Mouse (Mus musculus): ENCODE data around the gene Chtop.
A peak's percentile ranks its signal among the peaks of the same experiment; 100 is the strongest.

The Chtop gene

DNA sequence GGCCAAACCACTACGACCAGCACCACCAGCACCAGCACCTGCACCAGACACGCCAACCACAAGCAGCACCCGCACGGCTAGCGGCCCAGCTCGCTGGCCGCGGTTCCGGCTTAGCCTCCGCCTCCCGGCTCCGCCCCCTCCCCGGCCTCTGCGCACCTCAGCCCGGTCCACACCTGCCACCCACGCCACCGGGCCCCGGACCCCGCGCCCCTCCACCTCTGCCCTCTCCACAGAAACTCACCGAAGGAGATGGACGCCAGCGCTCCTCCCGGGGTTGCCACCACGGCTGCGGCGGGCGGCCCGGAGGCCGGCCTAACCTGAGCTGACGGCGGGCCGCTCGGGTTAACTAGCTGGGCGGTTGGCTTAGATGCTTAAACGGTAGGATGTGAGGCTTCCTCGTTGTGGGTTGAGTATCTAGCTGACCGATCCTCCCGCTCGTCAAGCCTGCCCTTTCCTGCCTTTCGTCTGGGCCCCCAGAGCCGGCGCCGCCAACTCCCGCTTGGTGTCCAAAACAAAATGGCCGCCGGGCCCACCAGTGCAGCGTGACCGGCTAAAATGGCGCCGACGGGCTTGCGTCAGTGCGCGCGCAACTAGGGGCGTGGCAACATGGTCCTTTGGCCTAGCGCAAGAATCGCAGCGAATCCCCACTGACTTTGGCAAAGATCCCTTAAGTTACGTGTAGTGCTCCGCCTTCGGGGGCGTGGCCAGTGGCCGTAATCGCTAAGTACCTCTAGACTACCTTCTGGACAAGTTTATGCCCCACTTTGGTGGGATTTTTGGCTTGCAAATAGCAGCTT is at the start of gene Chtop:
Gene Chtop, minus strand, starts transcription at position 549 of the 797 bp plus-strand sequence.
- peak; percentile 99 for DNase-seq (ENCODE audit: low spot score in 2 of 2)

GRCm38 (mm10) chr3:90555954-90556353 is 46.7 kb upstream of the Chtop start:
- no peak for DNase-seq (ENCODE audit: low spot score in 2 of 2)

DNA sequence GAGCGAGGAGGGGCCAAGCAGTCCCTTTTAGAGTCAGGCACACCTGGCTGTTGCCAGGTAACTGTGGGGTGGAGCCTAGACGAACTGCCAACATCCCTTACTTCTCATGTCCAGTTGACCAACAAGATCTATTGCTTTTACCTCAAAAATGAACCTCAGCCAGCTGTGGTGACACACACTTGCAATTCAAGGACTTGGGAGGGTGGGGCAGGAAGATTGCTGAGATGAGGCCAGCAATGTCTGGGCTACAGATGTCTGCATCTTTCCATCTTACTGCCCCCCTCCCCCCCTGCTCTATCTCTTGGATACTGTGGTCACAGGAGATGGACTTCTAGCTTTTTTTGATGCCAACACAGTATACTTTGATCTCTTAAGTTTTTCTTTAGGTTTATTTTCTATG is 42.9 kb upstream of the Chtop start:
- no peak for DNase-seq (ENCODE audit: low spot score in 2 of 2)

DNA sequence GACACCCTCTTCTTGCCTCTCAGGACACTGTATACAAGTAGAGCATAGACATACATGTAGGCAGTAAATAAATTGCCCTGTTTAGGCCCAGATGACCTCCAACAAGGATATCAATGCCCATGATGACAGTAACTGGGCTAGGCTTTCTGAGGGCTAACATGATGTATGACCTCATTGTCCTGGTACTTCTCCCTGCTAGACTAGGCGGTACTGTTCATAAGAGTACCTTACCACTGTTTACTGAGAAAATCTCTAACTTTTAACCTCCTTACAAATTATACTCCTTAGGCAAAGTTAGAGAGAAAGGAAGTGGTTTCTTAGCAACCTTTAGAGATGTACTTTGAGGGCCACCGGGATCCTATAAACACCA is 41.1 kb upstream of the Chtop start:
- DNase-seq (ENCODE audit: low spot score in 2 of 2): no peak

GRCm38 (mm10) chr3:90549676-90550420 is 40.5 kb upstream of the Chtop start:
- DNase-seq (ENCODE audit: low spot score in 2 of 2): no peak

DNA sequence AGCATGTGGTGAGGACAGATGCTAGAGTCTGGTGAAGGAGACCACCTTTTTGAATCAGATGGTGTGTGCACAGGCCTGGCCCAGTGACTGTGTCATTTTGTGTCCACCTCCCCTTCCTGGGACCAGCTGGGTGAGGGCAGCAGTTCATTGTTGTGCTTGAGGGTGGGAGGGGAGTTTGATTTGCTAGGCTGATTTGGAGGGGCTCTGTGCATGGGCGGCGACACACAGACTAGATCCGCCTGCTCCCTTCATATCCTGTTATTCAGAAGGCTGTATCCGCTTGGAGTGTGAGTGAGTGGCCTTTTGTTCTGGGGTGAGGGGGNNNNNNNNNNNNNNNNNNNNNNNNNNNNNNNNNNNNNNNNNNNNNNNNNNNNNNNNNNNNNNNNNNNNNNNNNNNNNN is 31.6 kb upstream of the Chtop start:
- DNase-seq (ENCODE audit: low spot score in 2 of 2): no peak

DNA sequence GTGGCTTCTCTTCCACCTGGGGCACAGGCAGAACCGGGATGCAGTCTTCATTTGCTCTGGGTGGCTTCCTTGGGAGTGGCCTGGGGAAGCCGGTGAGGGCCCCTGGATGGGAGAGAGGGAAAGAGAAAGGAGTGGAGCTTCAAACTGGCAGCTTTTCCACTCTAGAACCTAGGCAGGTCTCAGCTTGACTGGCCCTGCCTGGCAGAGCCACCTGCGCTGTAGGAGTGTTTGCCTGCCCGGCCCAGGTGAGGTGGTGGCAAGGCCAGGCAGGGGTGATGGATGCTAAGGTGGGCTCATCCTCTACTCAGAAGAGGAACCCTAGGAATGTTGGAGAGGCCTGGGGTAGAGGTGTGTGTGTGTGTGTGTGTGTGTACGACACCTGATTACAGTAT is 28.6 kb upstream of the Chtop start:
- DNase-seq (ENCODE audit: low spot score in 2 of 2): no peak

GRCm38 (mm10) chr3:90537141-90537904 is 28.0 kb upstream of the Chtop start, which contains the start of gene S100a16:
TSS of gene S100a16 (plus strand) at chr3:90537254.
- DNase-seq (ENCODE audit: low spot score in 2 of 2): no peak

- no peak for DNase-seq (ENCODE audit: low spot score in 2 of 2)
Measured at GRCm38 (mm10) chr3:90535446-90535845, 26.1 kb upstream of the Chtop start.

DNA sequence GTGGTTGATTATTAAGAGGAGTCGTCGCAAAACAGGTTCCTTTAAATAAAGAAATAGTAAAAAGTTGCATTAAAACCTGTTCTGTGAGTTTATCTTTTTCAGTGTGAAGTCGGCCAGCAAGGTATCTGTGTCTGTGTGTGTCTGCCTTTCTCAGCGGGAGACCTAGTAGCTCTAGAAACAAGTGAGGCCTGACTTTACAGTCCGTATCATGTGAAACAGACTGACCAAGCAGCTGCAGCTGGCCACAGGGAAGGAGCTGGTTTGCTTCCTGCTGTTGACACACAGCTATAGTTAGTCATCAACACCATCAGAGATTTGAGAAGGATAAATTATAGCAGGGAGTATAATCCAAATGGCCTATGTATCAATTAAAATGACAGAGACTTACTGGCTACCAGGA is 22.4 kb upstream of the Chtop start:
- DNase-seq (ENCODE audit: low spot score in 2 of 2): no peak

GRCm38 (mm10) chr3:90527291-90527873 is 18.1 kb upstream of the Chtop start:
- DNase-seq (ENCODE audit: low spot score in 2 of 2): no peak

DNA sequence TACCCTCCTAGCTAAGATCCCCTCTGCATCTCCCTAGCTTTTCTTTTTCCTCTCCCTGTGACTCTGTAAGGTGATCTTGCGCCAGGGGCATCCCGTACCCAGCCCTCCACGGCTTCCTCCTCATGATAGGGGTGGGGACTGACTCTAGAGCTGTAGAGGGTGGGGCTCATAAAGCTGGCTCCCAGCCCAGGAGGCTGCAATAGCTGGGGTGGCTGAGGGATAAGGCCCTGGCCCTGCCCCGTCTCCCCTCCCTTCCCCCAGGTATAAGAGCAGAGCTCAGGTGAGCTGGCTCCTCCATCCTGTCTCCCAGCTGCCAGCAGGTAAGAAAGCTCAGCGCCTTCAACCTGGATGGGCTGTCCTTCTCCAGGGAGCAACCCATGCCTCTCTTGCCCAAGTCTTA is 17.3 kb upstream of the Chtop start, which contains the start of gene S100a14:
Gene S100a14, plus strand, starts transcription at position 277 of the 400 bp plus-strand sequence.
- no peak for DNase-seq (ENCODE audit: low spot score in 2 of 2)

- no peak for DNase-seq (ENCODE audit: low spot score in 2 of 2)
Measured at GRCm38 (mm10) chr3:90526076-90526475, 16.8 kb upstream of the Chtop start.

DNA sequence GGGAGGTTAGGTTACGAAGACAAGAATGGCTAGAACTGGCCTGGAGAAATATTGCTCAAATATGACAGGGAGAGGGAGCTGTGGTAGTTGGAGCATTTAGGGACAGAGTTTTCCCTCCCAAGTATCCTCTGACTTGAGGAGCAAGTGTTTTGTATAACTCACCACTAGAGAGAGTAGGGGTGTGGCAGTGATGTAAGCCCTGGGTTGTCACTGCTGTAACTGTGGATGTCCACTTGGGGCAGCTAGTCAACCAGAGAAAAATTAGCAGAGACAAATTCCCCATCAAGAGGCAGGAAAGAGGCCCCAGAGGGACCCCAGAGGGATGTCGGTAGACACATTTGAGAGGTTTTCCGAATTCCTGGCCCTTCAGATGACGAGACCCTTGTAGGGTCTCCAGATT is 16.1 kb upstream of the Chtop start:
- peak in 1 of 2 experiments; percentile 15 for DNase-seq (ENCODE audit: low spot score in 2 of 2)

DNA sequence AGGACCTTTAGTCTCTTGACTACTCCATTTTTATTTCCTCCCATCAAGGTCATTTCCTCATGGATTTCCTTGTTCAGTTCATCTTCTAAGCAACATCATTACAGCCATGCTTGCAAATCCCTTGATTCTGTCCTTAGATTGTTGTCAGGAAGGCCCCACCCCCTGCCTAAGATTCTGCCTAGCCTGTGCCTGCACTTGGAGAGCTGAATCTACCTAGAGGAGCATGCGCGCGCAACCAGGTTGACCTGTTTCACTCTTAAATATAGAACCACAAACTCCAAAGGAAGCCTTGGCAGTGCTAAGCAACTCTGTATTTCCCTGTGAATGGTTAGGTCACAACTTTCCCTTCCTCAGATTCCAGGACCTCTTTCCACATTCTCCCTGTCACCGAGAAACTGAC is 8.4 kb upstream of the Chtop start:
- DNase-seq (ENCODE audit: low spot score in 2 of 2): no peak

DNA sequence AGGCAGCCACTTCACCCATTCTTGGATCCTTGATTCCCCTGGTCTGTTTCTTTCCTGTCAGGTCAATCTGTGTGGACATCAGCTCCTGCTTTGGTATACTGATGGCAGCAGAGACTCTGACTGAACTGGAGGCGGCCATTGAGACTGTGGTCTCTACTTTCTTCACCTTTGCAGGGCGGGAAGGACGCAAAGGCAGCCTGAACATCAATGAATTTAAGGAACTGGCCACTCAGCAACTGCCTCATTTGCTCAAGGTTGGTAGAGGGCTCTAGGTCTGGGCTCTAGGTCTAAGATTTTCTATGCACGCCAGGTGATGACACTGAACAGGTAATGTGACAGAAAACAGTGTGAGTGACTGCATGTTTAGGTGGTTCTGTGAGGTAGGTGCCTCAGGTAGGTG is 6.5 kb upstream of the Chtop start:
- no peak for DNase-seq (ENCODE audit: low spot score in 2 of 2)

- no peak for DNase-seq (ENCODE audit: low spot score in 2 of 2)
Measured at GRCm38 (mm10) chr3:90515242-90515641, 5.9 kb upstream of the Chtop start.

GRCm38 (mm10) chr3:90514691-90515090 is 5.4 kb upstream of the Chtop start:
- peak; percentile 24 to 38 for DNase-seq (ENCODE audit: low spot score in 2 of 2)

DNA sequence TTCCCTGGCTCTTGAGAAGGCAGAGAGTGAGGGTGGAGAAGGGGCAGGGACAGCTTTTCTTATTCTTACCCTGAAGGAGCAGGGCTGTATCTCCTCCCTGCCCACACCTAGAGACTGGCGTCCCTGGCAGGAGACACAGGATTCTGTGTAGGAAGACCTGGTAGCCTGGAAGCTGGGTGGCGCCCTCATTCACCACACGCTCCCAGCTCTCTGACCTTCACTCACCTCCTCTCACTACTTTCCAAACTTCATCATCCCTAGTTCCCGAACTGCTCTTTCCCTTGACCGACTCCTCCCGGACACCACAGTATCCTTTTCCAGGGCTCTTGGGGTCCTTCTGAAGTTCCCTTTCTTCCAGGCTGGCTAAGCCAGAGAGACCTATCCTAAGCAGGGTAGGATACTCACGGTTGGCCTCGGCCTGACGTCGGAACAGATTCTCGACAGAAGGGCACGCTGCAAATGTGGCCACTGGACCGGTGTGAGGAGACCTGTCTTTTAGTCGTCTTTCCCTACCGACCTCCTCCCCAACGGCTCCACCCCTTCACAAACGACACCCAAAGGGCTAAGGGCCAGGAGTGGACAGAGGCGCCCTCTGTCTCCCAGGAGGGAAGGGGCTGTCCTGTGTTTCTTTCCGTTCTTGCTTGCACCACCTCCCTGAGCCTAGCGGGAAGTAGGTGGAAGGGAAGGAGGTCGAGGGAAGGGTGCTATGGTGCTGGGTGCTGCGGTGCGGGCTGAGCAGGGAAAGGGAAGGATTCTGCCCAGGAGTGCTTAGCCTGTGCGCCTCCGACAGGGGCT is 4.7 kb upstream of the Chtop start, which contains the start of the genes S100a1 and S100a13:
Gene S100a1, minus strand, starts transcription at position 597 of the 795 bp plus-strand sequence.
Gene S100a13, plus strand, starts transcription at position 640 of the 795 bp plus-strand sequence.
- peak in 1 of 2 experiments; percentile 32 for DNase-seq (ENCODE audit: low spot score in 2 of 2)

DNA sequence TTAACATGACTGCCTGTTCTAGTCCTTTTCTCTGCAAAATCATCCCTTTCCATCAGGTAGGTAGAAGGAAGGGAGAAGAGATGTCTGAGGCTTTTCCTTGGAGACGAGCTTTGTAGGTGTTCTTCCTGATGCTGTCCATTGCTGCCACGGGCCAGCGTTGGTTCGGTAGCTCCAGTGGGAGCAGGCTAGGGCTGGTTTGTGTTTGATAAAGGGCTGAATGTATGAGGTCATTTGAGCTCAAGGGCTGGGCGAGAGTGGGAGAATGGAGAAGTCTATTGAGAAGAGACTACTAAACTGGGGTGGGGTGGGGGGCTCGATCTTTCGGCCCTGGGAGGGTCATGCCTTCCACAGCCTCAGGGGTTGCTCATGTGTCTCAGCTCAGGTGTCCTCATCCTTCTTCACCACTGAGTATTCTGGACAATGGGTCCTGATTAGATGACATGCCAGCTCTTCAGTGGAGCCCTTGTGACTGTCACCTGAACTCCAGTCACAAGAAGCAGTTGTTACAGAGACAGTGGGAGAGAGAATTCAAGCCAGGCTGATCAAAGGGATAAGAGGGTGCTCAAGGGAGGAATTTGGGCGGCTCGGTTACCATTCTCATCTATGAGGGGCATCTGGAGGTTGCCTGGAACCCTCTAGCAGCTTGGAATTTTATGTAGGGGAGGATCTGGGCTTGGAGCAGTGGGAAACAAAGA is 3.8 kb upstream of the Chtop start:
- DNase-seq (ENCODE audit: low spot score in 2 of 2): no peak

Data from natural killer cell, adult 2 months (primary cell).